Mouse (Mus musculus) kidney, embryonic 14.5 days (tissue): ENCODE data around the gene Tmco3. TPM values are rescaled to one million over a fixed set of nuclear protein-coding genes. Genes with fewer than 3 reads are reported as not detected.

Experiments used
- ATAC-seq: fragments of 200-750 bp; cut with Nextera tagmentation; 2 replicates; pipeline ENCODE4 v1.8.0; 2017; ENCODE audit warnings: moderate number of reproducible peaks, mild to moderate bottlenecking, moderate TSS enrichment, moderate library complexity; ENCODE audit not compliant: low FRiP score, low TSS enrichment
- H3K27ac ChIP-seq: fragments of 300-500 bp; sonication (generic); 2 replicates; pipeline ENCODE4 v1.5.1; 2014; ENCODE audit warnings: low read depth, mild to moderate bottlenecking, low read length, moderate library complexity, mixed read lengths
- H3K27me3 ChIP-seq: fragments of 300-500 bp; sonication (generic); 2 replicates; pipeline ENCODE4 v1.6.1; 2014; ENCODE audit warnings: mild to moderate bottlenecking, low read length; ENCODE audit not compliant: control insufficient read depth, insufficient read depth
- H3K36me3 ChIP-seq: fragments of 300-500 bp; sonication (generic); 2 replicates; pipeline ENCODE4 v1.6.1; 2014; ENCODE audit warnings: low read length, mixed read lengths; ENCODE audit not compliant: control insufficient read depth, insufficient read depth
- H3K4me1 ChIP-seq: fragments of 300-500 bp; sonication (generic); 2 replicates; pipeline ENCODE4 v1.6.1; 2014; ENCODE audit warnings: low read length, mixed read lengths; ENCODE audit not compliant: control insufficient read depth, insufficient read depth
- H3K4me2 ChIP-seq: fragments of 300-500 bp; sonication (generic); replicated peaks from 2 replicates; pipeline ENCODE4 v1.6.1; 2014; ENCODE audit warnings: low read depth, mild to moderate bottlenecking, low read length
- H3K4me3 ChIP-seq: fragments of 300-500 bp; sonication (generic); 2 replicates; pipeline ENCODE4 v1.5.1; 2014; ENCODE audit warnings: mild to moderate bottlenecking, low read length
- H3K9ac ChIP-seq: fragments of 300-500 bp; sonication (generic); 2 replicates; pipeline ENCODE4 v1.6.1; 2014; ENCODE audit warnings: low read depth, mild to moderate bottlenecking, low read length, moderate library complexity
- H3K9me3 ChIP-seq: fragments of 300-500 bp; sonication (generic); 2 replicates; pipeline ENCODE4 v1.6.1; 2016; ENCODE audit warnings: low read length; ENCODE audit not compliant: control insufficient read depth
- whole genome bisulfite sequencing: fragments of 180-500 bp; shearing (Covaris S2); extraction: QIAGEN DNeasy Blood & Tissue Kit; methylation state at CpG from one replicate; pipeline ENCODE4 v1.1.7; 2014; 5-methylcytosine and 5-hydroxymethylcytosine counted together
- polyA plus RNA-seq: library from polyadenylated mRNA; unstranded; fragments of >200 nt; fragmentation: Nextera tagmentation; extraction: Ambion mirVana; gene quantifications from 2 replicates; pipeline ENCODE4 v1.2.1, GENCODE M21; 2014

Tmco3 gene
- polyA plus RNA-seq, 1 experiment from 2014 or later, result 40.5 TPM

DNA sequence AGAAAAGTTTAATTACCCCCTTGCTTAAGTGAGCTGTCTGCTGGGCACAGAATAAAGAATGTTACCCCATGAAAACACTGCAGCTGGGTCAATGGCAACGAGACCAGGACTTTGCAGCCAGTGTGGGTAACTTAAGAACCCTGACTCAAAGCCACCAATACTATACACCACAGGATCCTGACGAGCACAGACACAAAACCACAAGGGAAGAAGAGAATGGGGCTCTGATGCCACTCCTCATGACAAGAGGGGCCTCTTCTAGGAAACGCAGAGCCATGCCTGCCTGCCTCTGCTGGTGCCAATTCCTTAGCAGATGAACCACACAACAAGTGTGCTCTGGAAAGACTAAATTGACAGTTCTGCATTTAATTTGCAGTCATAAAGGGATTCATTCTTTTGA is 24.6 kb upstream of the Tmco3 start:
- no peak overlapping the region for H3K4me3 ChIP-seq
- H3K4me1 ChIP-seq, result no peaks in the 10 kb centered on the region
- no peaks in the 10 kb centered on the region for H3K9me3 ChIP-seq
- ATAC-seq, result no peak
- H3K4me2 ChIP-seq, result no peak overlapping the region
- no peaks in the 10 kb centered on the region for H3K27me3 ChIP-seq
- H3K27ac ChIP-seq, result no peak overlapping the region
- H3K36me3 ChIP-seq, result peaks cover 19% of the 10 kb centered on the region; the same call in 1 of the 2 replicates
- no peak overlapping the region for H3K9ac ChIP-seq
- 75% methylated on average over 3 of the region's 3 CpGs for WGBS

DNA sequence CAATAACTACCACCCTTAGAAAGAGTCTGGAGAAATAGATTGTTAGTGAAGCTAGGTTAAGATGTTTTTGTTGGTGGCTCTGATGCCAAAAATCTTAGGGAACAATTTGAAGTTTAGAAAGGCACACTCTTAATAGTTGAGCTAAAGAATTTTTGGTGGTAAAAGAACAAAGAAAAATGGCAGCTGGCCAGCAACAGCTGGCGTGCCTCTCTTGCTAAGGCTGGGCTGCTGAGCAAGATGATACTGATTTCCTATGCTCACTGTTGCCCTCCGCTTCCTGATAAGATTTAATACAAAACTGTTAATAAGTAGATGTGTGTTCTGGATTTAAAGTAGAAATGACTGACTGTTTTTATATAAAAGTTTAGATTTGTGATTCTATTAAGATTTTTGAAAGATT is 20.4 kb upstream of the Tmco3 start:
- peaks cover 22% of the 10 kb centered on the region for H3K36me3 ChIP-seq
- H3K27ac ChIP-seq, result no peak overlapping the region
- H3K27me3 ChIP-seq, result no peaks in the 10 kb centered on the region
- H3K4me1 ChIP-seq, result no peaks in the 10 kb centered on the region
- H3K9ac ChIP-seq, result no peak overlapping the region
- no peak for ATAC-seq
- WGBS, result 53% methylated on average over 2 of the region's 2 CpGs
- H3K4me3 ChIP-seq, result no peak overlapping the region
- no peaks in the 10 kb centered on the region for H3K9me3 ChIP-seq
- no peak overlapping the region for H3K4me2 ChIP-seq

DNA sequence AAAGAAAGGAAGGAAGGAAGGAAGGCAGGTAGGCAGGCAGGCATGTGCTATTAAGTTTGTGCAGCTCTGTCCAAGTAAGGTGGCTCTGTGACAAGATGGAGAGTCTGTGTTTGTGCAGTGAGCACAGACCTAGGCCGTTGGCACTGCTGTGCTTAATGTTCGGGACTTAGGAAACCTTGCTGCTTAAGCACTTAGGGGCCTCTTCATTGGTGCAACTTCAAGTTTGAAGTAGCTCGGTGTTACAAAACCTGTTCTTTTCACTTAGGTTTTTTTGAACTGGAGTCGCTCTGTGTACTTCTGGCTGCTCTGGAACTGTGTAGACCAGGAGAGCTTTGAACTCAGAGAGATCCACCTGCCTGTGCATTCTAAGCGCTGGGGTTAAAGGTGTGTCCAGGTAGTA is 15.2 kb upstream of the Tmco3 start:
- no peaks in the 10 kb centered on the region for H3K4me1 ChIP-seq
- no peak overlapping the region for H3K27ac ChIP-seq
- ATAC-seq, result no peak
- H3K4me3 ChIP-seq, result no peak overlapping the region
- no peak overlapping the region for H3K4me2 ChIP-seq
- WGBS, result 90% methylated on average over 5 of the region's 5 CpGs
- no peak overlapping the region for H3K9ac ChIP-seq
- H3K36me3 ChIP-seq, result peaks cover 22% of the 10 kb centered on the region
- no peaks in the 10 kb centered on the region for H3K9me3 ChIP-seq
- H3K27me3 ChIP-seq, result no peaks in the 10 kb centered on the region

DNA sequence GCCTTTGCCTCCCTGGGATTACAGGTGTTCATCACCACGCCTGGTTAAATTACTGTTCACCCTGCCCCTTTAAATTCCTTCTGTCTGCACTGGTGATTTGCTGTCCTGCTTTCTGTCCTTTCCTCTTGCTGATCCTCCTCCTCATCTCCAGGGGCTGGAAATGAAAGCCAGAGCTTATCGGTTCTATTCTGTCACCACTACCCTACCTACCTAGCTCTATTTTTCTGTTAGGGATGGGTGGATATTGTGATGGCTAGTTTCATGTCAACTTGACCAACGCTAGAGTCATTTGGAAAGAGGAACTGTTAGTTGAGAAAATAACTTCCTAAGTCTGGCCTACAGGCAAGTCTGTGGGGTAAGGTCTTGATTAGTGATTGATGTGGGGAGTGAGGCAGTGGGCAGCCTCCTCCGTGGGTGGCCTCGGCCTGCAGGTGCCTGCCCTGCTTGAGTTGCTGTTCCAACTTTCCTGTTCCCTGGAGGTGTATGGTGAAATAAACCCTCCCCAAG is 11.0 kb upstream of the Tmco3 start:
- no peaks in the 10 kb centered on the region for H3K4me1 ChIP-seq
- H3K27ac ChIP-seq, result no peak overlapping the region
- peaks cover 8% of the 10 kb centered on the region; the same call in 1 of the 2 replicates for H3K36me3 ChIP-seq
- H3K4me2 ChIP-seq, result no peak overlapping the region
- H3K9me3 ChIP-seq, result no peaks in the 10 kb centered on the region
- H3K9ac ChIP-seq, result no peak overlapping the region
- 51% methylated on average over 5 of the region's 5 CpGs for WGBS
- ATAC-seq, result no peak
- no peak overlapping the region for H3K4me3 ChIP-seq
- H3K27me3 ChIP-seq, result no peaks in the 10 kb centered on the region

DNA sequence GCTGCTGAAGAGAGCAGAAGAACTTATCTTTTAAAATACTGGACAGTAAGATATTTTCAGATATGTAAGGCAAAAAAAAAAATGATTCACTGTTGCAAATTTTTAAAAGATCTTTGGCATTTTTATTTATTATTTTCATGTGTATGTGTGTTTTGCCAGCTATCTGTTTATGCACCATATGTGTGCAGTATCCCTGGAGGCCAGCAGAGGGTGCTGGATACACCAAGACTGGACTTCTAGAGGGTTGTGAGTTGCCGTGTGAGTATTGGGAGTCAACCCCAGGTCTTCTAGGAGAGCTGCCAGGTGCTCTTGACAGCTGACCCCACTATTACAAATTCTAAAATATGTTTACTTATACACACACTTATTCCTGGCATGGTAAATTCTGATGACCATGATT is 4.8 kb upstream of the Tmco3 start:
- no peak overlapping the region for H3K27ac ChIP-seq
- no peak overlapping the region for H3K9ac ChIP-seq
- H3K9me3 ChIP-seq, result no peaks in the 10 kb centered on the region
- WGBS, result 82% methylated on average over 1 of the region's 1 CpGs
- H3K27me3 ChIP-seq, result no peaks in the 10 kb centered on the region
- peaks cover 1% of the 10 kb centered on the region; the same call in 1 of the 2 replicates for H3K36me3 ChIP-seq
- no peak overlapping the region for H3K4me3 ChIP-seq
- H3K4me1 ChIP-seq, result peaks cover 10% of the 10 kb centered on the region
- H3K4me2 ChIP-seq, result no peak overlapping the region
- no peak for ATAC-seq

DNA sequence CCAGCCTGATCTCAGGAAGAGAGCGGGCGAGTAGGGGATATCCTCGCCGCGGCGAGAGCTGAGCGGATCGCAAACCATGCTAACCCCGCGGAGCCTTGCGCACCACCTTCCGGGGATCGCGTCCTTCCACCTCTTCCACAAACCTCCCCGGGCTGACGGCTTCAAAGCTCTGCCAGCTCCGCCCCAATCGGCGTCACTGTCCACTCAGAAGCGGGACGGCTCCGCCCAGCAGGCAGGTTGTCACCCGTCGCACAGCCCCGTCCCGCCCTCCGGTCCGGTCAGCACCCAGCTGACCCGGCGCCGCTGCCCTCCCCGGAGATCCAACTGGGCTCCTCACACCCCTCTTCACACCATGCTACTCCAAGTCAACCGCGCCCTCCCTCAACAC is 692 bp upstream of the Tmco3 start:
- Histone ChIP-seq H3K9ac (peak overlapping the region; percentile 76), H3K4me2 (peak overlapping the region; percentile 95), H3K27me3 (no peaks in the 10 kb centered on the region), H3K9me3 (no peaks in the 10 kb centered on the region), H3K36me3 (no peaks in the 10 kb centered on the region), H3K27ac (peak overlapping the region; percentile 93), H3K4me3 (peak overlapping the region; percentile 79), H3K4me1 (peaks cover 18% of the 10 kb centered on the region)
- ATAC-seq, result peak; percentile 87
- WGBS, result under 1% methylated on average over 33 of the region's 34 CpGs

DNA sequence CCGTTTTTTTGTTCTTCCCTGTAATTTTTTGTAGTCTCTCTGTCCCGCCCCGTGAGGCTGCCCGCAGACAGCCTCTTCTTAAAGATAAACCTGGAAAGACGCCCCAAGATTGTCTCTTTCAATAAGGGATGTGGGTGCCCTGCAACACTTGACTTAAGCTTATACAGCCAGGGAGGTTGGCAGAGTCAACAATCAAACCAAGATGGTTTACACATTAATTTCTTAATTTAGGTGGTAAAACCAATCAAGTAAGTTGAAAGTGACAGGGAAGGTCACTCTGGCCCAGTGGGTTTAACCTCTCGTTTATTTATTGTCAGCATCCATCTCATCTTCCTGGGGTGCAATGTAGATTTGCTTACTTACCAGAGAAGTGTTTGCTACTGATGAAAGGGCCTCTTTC is 656 bp downstream of the Tmco3 start:
- Histone ChIP-seq H3K27ac (peak overlapping the region; percentile 93; the same call in 1 of the 2 replicates), H3K9me3 (no peaks in the 10 kb centered on the region), H3K4me3 (peak overlapping the region; percentile 79), H3K4me2 (peak overlapping the region; percentile 95), H3K36me3 (peaks cover 2% of the 10 kb centered on the region; the same call in 1 of the 2 replicates), H3K4me1 (peaks cover 18% of the 10 kb centered on the region), H3K27me3 (no peaks in the 10 kb centered on the region), H3K9ac (peak overlapping the region; percentile 76)
- WGBS, result 1% methylated on average over 6 of the region's 6 CpGs
- ATAC-seq, result no peak

DNA sequence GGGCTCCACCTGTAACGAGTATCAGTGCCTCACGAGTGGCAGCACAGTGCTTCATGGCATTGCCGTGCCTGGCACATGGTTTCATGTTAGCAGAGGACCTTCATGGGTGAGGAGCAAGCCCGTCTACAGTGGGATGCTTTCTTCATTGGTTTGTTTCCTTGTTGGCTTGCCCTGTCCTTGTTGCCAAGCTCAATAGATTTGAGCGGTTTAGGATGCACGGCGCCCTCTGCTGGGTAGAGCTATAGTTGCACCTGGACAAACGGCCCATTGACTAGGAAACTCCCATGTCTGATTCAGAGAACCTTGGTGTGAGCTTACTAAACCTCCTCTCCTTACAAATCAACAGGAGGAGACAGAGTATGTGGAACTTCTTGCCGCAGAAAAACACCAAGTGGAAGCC is 4.4 kb downstream of the Tmco3 start:
- Histone ChIP-seq H3K9me3 (no peaks in the 10 kb centered on the region), H3K4me1 (peaks cover 8% of the 10 kb centered on the region; the same call in 1 of the 2 replicates), H3K4me3 (no peak overlapping the region), H3K9ac (no peak overlapping the region), H3K27ac (no peak overlapping the region), H3K36me3 (peaks cover 36% of the 10 kb centered on the region), H3K27me3 (no peaks in the 10 kb centered on the region), H3K4me2 (no peak overlapping the region)
- 26% methylated on average over 9 of the region's 9 CpGs for WGBS
- ATAC-seq, result no peak

DNA sequence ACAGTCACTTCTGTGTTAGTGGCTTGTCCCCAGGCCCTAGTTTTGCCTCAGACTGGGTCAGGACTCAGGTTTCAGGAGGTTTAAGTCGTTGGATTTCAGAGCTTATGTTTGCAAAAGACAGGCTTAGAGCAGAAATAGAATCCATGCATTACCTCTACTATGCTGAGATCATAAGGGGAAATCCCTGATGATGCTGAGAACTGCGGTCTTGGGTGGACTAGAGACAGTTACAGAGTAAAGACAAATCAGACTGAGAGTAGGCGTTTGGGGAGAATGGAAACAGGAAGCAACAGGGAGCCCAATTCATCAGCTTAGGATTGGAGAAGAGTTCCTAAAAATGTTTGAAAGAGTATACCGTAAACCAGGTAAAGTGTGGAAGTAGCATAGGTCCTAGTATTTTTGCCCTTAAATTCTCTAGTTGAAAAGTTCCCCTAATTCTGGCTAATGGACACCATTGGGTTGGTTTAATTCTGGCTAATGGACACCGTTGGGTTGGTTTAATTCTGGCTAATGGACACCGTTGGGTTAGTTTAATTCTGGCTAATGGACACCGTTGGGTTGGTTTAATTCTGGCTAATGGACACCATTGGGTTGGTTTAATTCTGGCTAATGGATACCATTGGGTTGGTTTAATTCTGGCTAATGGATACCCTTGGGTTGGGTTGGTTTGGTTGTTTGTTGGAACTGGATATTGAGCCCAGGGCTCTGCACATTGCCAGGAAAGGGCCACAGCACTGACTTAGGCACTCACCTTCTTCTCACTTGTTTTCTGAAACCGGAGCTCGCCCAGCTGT is 5.9 kb downstream of the Tmco3 start:
- H3K27ac ChIP-seq, result no peak overlapping the region
- H3K4me3 ChIP-seq, result no peak overlapping the region
- no peak overlapping the region for H3K4me2 ChIP-seq
- WGBS, result 90% methylated on average over 9 of the region's 9 CpGs
- no peak overlapping the region for H3K9ac ChIP-seq
- no peak for ATAC-seq
- no peaks in the 10 kb centered on the region for H3K27me3 ChIP-seq
- peaks cover 37% of the 10 kb centered on the region for H3K36me3 ChIP-seq
- H3K9me3 ChIP-seq, result no peaks in the 10 kb centered on the region
- peaks cover 5% of the 10 kb centered on the region; the same call in 1 of the 2 replicates for H3K4me1 ChIP-seq
